Mouse (Mus musculus): Measurements from ENCODE around the gene Mcl1. TPM values are rescaled to one million over a fixed set of nuclear protein-coding genes. Genes with fewer than 3 reads are reported as not detected.
A peak's percentile ranks its signal among the peaks of the same experiment; 100 is the strongest.
"Not testable (repeated sequence)": the region's sequence is repeated elsewhere in the genome, so short reads cannot be mapped to it uniquely, and the experiment has no call there.

The Mcl1 gene
- polyA plus RNA-seq, 3 experiments from 2014 or later: 50.5 to 86.1 (median 61.6) TPM

- peak; percentile 14 for ATAC-seq
These were observed 10.2 kb downstream of the Mcl1 start for GRCm38 (mm10) chr3:95668589-95669308.

DNA sequence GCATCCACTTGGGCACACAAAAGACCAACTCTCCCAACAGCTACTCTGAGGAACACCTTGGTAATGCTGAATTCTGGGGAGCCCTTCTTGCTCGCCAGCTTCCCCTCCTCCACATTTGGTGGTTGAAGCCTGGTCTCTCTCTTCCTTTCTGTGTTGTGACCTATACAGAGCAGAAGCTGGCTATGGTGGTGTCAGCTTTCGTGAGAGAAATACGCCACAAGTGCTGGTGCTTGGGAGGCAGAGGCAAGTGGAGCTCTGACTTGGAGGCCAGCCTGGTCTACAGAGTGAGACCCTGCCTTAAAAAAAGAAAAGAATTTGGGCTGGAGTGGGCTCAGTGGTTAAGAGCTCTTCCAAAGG is 10.7 kb downstream of the Mcl1 start:
- no peak for ATAC-seq

DNA sequence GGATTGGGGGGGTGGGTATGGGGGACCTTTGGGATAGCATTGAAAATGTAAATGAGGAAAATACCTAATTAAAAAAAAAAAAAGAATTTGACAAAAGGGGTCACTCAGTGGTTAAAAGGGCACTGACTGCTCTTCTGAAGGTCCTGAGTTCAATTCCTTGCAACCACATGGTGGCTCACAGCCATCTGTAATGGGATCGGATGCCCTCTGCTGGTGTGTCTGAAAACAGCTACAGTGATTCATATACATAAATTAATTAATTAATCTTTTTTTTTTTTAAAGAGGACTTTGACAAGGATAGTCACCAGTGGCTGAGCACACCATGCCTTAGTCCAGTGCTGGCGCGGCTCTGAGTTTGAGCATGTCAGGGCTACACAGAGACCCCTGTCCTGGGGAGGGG is 11.8 kb downstream of the Mcl1 start:
- not testable (repeated sequence) for ATAC-seq

DNA sequence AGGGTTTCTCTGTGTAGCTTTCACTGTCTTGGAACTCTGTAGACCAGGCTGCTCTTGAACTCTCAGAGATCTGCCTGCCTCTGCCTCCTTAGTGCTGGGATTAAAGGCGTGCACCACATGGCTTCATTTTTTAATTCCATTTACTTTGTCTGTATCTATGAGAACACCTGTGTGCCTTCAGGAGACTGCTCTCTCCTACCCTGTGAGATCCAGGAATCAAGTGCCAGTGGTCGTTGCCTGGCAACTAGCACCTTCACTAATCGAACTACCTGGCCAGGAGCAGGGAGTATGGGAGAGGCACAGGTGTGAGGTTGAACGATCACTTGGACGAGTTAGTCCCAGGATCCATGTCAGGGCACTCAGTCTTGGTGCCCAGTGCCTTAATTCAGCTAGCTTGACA is 12.6 kb downstream of the Mcl1 start:
- ATAC-seq: no peak

- peak; percentile 44 for ATAC-seq
These were observed 13.9 kb downstream of the Mcl1 start for GRCm38 (mm10) chr3:95672461-95672860.

- peak; percentile 59 for ATAC-seq
These were observed 14.5 kb downstream of the Mcl1 start for GRCm38 (mm10) chr3:95672861-95673706.

- no peak for ATAC-seq
These were observed 15.2 kb downstream of the Mcl1 start for GRCm38 (mm10) chr3:95673707-95674211.

GRCm38 (mm10) chr3:95674236-95674635 is 15.6 kb downstream of the Mcl1 start:
- ATAC-seq: peak; percentile 72

DNA sequence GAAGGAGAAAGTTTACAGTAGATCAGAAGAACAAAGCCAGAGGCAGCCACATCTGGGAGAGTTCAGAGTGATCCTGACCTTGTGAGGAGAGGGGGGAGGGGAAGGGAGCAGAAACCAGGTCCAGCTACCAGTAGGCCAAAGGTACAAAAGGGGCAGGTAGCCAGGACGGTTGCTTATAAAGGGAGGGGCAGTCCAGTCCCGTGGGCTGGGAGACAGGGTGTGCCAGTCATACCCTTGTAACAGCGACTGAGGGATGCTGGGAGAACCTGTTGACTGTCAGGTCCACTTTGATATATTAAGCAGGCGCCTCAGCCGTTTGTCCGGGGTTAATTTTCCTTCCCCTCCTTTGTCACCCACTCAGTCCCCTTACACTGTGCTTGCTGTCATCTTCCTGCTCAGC is 16.2 kb downstream of the Mcl1 start:
- no peak for ATAC-seq

DNA sequence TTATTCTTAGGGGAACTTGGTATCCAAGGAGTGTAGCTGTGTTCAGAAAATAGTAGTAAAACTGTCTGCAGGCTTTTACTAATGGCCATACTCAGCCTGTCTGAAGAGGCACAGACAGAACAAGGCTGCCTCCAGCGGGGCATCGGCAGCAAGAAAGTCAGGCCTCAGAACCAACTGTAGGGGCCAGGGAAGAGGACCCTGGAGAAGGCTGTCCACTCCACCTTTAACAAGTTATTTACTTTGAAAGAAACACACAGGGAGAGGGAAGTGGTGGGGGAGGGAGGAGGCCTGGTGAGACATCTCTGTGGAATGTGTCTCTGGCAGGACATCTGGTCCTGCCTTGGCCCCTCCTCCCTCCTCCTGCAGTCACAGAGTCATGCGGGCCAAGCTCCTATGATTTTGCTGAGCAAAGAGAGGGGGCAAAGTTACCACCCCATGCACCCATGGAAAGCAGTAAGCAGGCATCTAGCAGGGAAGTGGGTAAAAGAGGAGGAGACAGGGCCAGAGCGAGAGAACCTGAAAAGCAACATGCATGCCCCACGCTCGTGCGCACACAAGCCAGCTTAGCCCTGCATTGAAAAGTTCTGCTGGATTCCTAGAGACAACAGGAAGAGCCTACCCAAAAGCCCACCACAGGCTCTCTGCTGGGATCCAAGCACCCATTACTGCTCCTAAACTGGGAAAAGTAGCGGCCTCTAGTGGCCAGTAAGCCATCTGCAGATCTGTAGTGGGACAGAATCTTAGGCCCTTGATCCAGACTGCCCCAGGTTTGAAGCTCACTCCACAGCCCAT is 16.9 kb downstream of the Mcl1 start:
- peak; percentile 7 for ATAC-seq

DNA sequence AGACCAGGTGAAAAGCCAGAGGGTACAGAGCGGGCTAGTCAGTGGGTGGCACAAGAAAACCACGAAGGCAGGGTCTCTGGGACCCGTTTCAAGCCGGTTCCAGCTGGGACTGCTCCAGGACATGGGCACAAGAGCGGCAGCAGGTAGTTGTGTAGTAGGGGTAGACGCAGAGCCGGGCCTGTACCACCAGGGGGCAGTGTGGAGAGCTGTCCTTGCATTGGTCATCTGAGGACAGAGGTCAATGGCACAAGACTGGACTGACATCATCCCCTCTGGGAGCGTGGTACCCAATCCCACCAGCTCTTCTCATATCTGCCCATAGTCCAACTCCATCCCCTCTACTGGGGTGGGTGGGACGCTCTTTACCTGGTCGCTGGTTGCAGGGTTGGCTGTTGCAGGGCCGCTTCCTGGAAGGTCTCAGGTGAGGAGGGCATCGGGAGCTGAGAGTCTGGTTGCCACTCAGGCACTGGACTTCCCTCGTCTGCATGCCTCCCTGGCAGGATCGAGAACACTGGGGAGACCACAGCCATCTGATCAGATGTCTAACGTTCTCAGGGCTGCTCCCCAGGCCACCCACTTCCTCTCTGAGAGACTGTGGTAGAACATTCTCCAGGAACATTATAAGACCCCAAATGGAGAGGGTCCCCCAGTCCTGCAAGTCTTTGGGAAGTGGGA is 18.3 kb downstream of the Mcl1 start:
- no peak for ATAC-seq

DNA sequence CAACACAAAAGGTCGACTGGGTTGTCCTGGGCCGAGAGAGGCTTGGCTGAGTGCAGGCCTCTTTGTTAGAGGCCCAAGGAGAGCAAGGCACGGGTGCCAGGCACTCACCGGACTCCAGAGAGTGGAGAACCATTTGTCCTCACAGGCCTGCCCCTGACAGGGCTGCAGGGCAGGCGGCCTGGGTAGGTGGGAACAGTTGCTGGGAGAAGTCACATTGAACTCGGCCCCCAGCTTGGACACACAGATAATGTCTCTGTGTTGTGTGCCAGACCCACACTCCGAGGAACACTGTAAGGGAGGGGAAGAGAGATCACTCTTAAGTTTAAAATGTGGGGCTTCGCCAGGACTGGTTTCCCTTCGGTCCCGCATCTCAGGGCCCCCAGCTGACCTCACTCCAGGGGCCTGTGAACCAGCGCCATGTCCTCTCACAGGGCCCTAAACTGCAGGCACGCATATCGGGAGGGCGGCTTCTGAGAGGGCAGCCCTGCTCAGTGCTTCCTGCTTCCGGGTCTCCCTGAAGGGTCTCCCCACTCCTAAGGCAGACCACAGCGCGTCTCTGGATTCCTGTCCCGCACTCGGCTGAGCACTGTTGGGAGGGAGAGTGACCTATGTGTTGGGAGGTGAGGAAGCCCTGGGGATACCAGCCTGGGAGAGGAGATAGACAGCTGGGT is 19.0 kb downstream of the Mcl1 start:
- no peak for ATAC-seq

- no peak for ATAC-seq
These were observed 21.0 kb downstream of the Mcl1 start for GRCm38 (mm10) chr3:95679551-95679950.

DNA sequence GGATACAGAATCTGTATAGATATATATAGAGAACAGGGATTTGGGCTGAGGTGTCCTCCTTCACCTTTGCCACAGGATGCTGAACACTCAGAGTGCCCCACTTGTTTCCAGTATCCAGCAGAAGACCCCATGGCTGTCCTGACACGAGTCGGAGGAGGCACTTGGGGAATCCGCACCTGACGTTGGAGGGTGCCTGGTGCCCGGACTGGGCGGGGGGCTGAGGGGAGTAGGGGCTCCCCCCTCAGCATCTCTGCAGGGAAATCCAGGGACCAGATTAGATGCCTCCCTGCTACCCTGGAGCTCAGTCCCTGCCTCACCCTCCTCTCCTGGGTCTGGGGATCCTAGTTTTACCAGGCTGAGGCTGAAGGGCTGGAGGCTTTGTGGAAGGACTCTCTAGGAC is 22.1 kb downstream of the Mcl1 start:
- ATAC-seq: no peak

GRCm38 (mm10) chr3:95681365-95681764 is 22.8 kb downstream of the Mcl1 start:
- ATAC-seq: peak; percentile 46

GRCm38 (mm10) chr3:95682878-95683277 is 24.3 kb downstream of the Mcl1 start:
- no peak for ATAC-seq

DNA sequence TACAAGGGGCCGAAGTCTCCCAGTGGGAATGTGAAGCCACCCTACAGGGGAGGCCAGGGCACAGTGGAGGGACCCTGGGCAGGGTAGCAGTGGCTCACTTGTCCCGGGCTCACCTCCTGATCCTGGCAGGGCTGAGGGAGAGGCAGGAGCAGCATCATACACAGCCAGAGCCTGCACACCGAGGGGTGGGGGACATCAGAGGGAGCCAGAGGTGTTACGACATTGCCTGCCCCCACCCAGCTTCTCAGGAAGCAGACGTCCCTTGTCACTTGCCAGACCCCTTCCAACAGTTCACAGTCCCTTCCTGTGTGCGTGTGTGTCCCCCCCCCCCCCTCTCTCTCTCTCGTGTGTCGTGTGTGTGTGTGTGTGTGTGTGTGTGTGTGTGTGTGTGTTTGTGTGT is 26.3 kb downstream of the Mcl1 start:
- no peak for ATAC-seq

- no peak for ATAC-seq
These were observed 26.7 kb downstream of the Mcl1 start for GRCm38 (mm10) chr3:95685301-95685700.

- no peak for ATAC-seq
These were observed 27.1 kb downstream of the Mcl1 start for GRCm38 (mm10) chr3:95685701-95686100.

DNA sequence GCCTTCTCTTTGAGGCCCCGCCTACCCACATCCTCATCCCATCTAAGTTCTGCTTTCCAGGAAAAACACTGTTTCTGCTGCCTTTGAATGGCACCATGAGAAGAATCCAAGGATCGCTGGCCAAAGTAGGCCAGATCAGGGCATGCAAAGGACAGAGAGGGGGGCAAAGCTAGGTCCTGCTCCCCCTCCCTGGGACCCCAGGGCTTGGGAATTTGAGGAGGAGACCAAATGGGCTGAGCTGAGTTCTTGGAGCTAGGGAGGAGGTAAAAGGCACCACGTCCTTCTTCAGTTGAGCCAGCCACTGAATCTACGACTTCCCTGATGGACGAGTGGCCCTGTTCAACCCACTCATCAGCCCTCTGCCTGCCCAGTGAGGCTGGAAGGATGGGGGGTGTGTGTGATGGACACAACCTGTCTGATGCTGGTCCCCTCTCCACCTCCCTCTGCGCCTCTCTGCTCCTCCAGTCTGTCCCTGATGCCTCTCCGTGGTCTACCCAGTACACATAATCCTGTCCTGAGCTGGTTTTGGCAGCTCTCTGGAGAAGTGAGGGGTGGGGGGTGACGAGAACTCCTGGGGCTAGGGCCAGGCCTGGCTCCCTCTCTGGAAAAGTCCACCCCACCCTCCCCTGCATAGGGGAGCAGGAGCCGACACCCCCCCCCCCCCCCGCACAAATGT is 28.0 kb downstream of the Mcl1 start:
- no peak for ATAC-seq

GRCm38 (mm10) chr3:95687168-95687523 is 28.6 kb downstream of the Mcl1 start:
- ATAC-seq: no peak

Data from inflammation-experienced regulatory T-cells, adult 6 months (primary cell).